ENCODE assay signal across 8 mouse cellular contexts in genomic region chr6:83165607-83166242, GRCm38 (mm10). TPM values are rescaled to one million over a fixed set of nuclear protein-coding genes. Genes with fewer than 3 reads are reported as not detected.
A peak's percentile ranks its signal among the peaks of the same experiment; 100 is the strongest.
DNase-seq lines count a peak whose midpoint lies in the region; ATAC-seq and TF ChIP-seq lines count a peak whose summit lies in the region.

TSS of gene Dctn1 (plus strand) at chr6:83165920.

- peak within 1 kb of the TSS; percentile 93 for H3K9ac ChIP-seq in forebrain, embryonic 13.5 days
- H3K9ac ChIP-seq in liver, postnatal 0 days (replicated peaks) = peak within 1 kb of the TSS; percentile 87
- H3K9ac ChIP-seq in neural tube, embryonic 14.5 days (replicated peaks; ENCODE audit: low read depth, low read length) = peak within 1 kb of the TSS; percentile 82

- H3K4me1 ChIP-seq in E14TG2a.4 (replicated peaks; ENCODE audit: low read depth, low read length) = peaks cover 45% of the 10 kb centered on the region
- peaks cover 42% of the 10 kb centered on the region for H3K4me1 ChIP-seq in forebrain, embryonic 13.5 days
- peaks cover 36% of the 10 kb centered on the region for H3K4me1 ChIP-seq in liver, postnatal 0 days (ENCODE audit: insufficient read depth)
- peaks cover 20% of the 10 kb centered on the region for H3K4me1 ChIP-seq in neural tube, embryonic 14.5 days (ENCODE audit: control insufficient read depth, insufficient read depth, low read length)

- peak; percentile 93 for DNase-seq in c-Kit-positive CD71-positive TER-119-positive erythroid progenitor cells, embryonic 14.5 days (ENCODE audit: low spot score)
- DNase-seq in heart, postnatal 10 days = peak; percentile 96 to 98
- peak; percentile 82 for DNase-seq in large intestine, adult 2 months (ENCODE audit: low read depth, low spot score)
- DNase-seq in liver, postnatal 0 days = peak; percentile 95
- peak; percentile 97 for DNase-seq in testis, postnatal 10 days (ENCODE audit: low spot score)

- no peaks in the 10 kb centered on the region for H3K9me3 ChIP-seq in E14TG2a.4 (ENCODE audit: low read length)
- no peaks in the 10 kb centered on the region for H3K9me3 ChIP-seq in forebrain, embryonic 13.5 days (replicated peaks)
- H3K9me3 ChIP-seq in liver, postnatal 0 days (ENCODE audit: low read length) = no peaks in the 10 kb centered on the region
- no peaks in the 10 kb centered on the region for H3K9me3 ChIP-seq in neural tube, embryonic 14.5 days (ENCODE audit: control insufficient read depth, low read length)

- no peak; the same call in 1 of the 2 replicates for TF ChIP-seq EP300 in liver, postnatal 0 days (IDR thresholded peaks at IDR 0.05; ENCODE audit: low read depth)

- TF ChIP-seq CTCF in E14TG2a.4 (conservative IDR thresholded peaks at IDR 0.05; ENCODE audit: low read length) = peak; percentile 72
- TF ChIP-seq CTCF in liver, postnatal 0 days (IDR thresholded peaks at IDR 0.05; ENCODE audit: low read depth) = peak; percentile 97

- H3K4me3 ChIP-seq in E14TG2a.4 (replicated peaks; ENCODE audit: low read length) = peak within 1 kb of the TSS; percentile 94
- H3K4me3 ChIP-seq in forebrain, embryonic 13.5 days = peak within 1 kb of the TSS; percentile 84
- H3K4me3 ChIP-seq in liver, postnatal 0 days (ENCODE audit: low read depth, low read length) = peak within 1 kb of the TSS; percentile 85
- H3K4me3 ChIP-seq in neural tube, embryonic 14.5 days (ENCODE audit: low read depth, low read length) = peak within 1 kb of the TSS; percentile 81

- under 1% methylated on average over 58 of the region's 58 CpGs for WGBS in forebrain, embryonic 13.5 days
- WGBS in large intestine, adult 2 months = under 1% methylated on average over 58 of the region's 58 CpGs
- under 1% methylated on average over 44 of the region's 58 CpGs for WGBS in liver, postnatal 0 days (ENCODE audit: insufficient replicate concordance)
- WGBS in neural tube, embryonic 14.5 days = under 1% methylated on average over 58 of the region's 58 CpGs

- peak within 1 kb of the TSS; percentile 82 for H3K27ac ChIP-seq in forebrain, embryonic 13.5 days
- H3K27ac ChIP-seq in liver, postnatal 0 days (ENCODE audit: low read depth) = peak within 1 kb of the TSS; percentile 81
- peak within 1 kb of the TSS; percentile 93 for H3K27ac ChIP-seq in neural tube, embryonic 14.5 days (ENCODE audit: low read depth, low read length)

- H3K4me2 ChIP-seq in forebrain, embryonic 13.5 days = peak within 1 kb of the TSS; percentile 81
- peak within 1 kb of the TSS; percentile 81 for H3K4me2 ChIP-seq in liver, postnatal 0 days (ENCODE audit: low read depth, low read length)
- H3K4me2 ChIP-seq in neural tube, embryonic 14.5 days (ENCODE audit: low read depth, low read length) = peak within 1 kb of the TSS; percentile 87

- peaks cover 12% of the 10 kb centered on the region; the same call in 1 of the 2 replicates for H3K36me3 ChIP-seq in E14TG2a.4 (ENCODE audit: insufficient read depth, low read length)
- 0 out of 2 replicates have a peak, but pooled peaks cover 3% of the 10 kb centered on the region for H3K36me3 ChIP-seq in forebrain, embryonic 13.5 days (ENCODE audit: poor library complexity, severe bottlenecking)
- H3K36me3 ChIP-seq in liver, postnatal 0 days (replicated peaks; ENCODE audit: insufficient read depth, low read length) = no peaks in the 10 kb centered on the region
- no peaks in the 10 kb centered on the region for H3K36me3 ChIP-seq in neural tube, embryonic 14.5 days (ENCODE audit: control insufficient read depth, insufficient read depth, low read length)

- H3K27me3 ChIP-seq in E14TG2a.4 (ENCODE audit: insufficient read depth, low read length) = peaks cover 20% of the 10 kb centered on the region
- peaks cover 38% of the 10 kb centered on the region for H3K27me3 ChIP-seq in forebrain, embryonic 13.5 days
- H3K27me3 ChIP-seq in liver, postnatal 0 days (ENCODE audit: insufficient read depth, low read length) = peaks cover 20% of the 10 kb centered on the region
- peaks cover 19% of the 10 kb centered on the region for H3K27me3 ChIP-seq in neural tube, embryonic 14.5 days (ENCODE audit: control insufficient read depth, insufficient read depth, low read length)

- ATAC-seq in forebrain, embryonic 13.5 days = peak; percentile 88
- ATAC-seq in liver, postnatal 0 days = peak; percentile 87
- ATAC-seq in neural tube, embryonic 14.5 days (ENCODE audit: low read depth) = peak; percentile 84

- intact Hi-C loops in heart, postnatal 10 days (cut with DNase I) = no loop called here

RNA-seq across cellular contexts. Expression of gene Dctn1, which starts in this region (rescaled TPM):
- 108 and 113 TPM in 2 replicates for polyA plus RNA-seq in forebrain, embryonic 13.5 days (2015; fragmentation: Nextera tagmentation; extraction: Ambion mirVana)
- 100 to 1,000 TPM; 121 to 127 TPM for total RNA-seq in heart, postnatal 10 days (2021)
- polyA plus RNA-seq in large intestine, adult 2 months (2012; rRNA removed) = 82.1 and 103 TPM in 2 replicates
- 13.2 and 14.7 TPM in 2 replicates for polyA plus RNA-seq in liver, postnatal 0 days (2015; fragmentation: Nextera tagmentation; extraction: Ambion mirVana)
- polyA plus RNA-seq in neural tube, embryonic 14.5 days (2014; fragmentation: Nextera tagmentation; extraction: Ambion mirVana) = 122 and 147 TPM in 2 replicates

Comparison
In these comparisons a context has a peak if more than half of its experiments do, and no peak if none do; other contexts are left out.
1. Peak in every context shown above with its lines: DNase-seq, ATAC-seq, H3K4me3 ChIP-seq and H3K27ac ChIP-seq.